Mouse (Mus musculus): ENCODE data around the gene Mrtfa. TPM values are rescaled to one million over a fixed set of nuclear protein-coding genes. Genes with fewer than 3 reads are reported as not detected.

Mrtfa gene
- total RNA-seq, 1 experiment from 2014 or later: 27.4 TPM

- no peak for DNase-seq
Measured at GRCm38 (mm10) chr15:81062616-81063015, 127.9 kb downstream of the Mrtfa start.

DNA sequence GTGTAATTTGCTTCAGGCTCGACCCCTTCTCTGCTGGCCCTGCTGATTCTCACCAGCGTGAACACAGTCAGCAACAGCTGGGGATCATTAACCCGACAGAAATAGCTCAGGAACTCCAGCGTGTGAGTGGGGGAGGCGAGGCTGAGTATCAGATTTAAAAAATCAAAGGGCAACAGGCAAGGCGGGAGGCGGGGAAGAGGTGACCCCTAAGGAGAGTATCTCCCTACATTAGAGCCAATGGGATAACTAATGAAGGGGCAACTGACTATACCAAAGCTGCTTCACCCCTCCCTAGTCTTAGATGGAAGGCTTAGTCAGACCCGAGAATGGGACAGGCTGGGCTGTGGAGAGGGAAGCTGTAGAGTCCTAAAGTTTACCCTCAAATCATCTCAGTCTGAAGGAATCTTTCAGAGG is 128.4 kb downstream of the Mrtfa start:
- DNase-seq: no peak

GRCm38 (mm10) chr15:81060975-81061374 is 129.6 kb downstream of the Mrtfa start:
- DNase-seq: no peak

- DNase-seq: no peak
Measured at GRCm38 (mm10) chr15:81057736-81058135, 132.8 kb downstream of the Mrtfa start.

- DNase-seq: no peak
Measured at GRCm38 (mm10) chr15:81055488-81055887, 135.1 kb downstream of the Mrtfa start.

- DNase-seq: no peak
Measured at GRCm38 (mm10) chr15:81052491-81052890, 138.1 kb downstream of the Mrtfa start.

DNA sequence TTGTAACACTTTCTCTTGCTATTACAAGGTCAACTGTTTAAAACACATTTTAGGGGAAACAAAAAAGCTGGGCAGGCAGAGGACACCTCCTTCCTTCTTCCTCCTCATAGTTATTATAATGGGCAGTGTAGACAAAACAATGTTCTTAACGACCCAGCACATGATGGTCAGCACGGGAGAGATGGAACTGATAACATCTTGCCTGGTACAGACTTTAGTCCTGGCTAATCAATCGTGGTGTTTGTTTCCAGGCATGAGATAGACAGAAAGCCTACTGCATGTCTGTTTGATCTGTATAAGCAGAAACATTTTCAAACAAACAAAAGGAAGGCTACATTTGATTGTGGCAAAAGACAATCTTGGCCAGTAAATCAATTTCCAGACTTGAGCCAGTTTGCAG is 140.1 kb downstream of the Mrtfa start:
- DNase-seq: no peak

- DNase-seq: no peak
Measured at GRCm38 (mm10) chr15:81049401-81050053, 141.0 kb downstream of the Mrtfa start.

GRCm38 (mm10) chr15:81047497-81047896 is 143.1 kb downstream of the Mrtfa start:
- no peak for DNase-seq

GRCm38 (mm10) chr15:81046061-81046460 is 144.5 kb downstream of the Mrtfa start:
- no peak for DNase-seq

- no peak for DNase-seq
Measured at GRCm38 (mm10) chr15:81045336-81045735, 145.2 kb downstream of the Mrtfa start.

DNA sequence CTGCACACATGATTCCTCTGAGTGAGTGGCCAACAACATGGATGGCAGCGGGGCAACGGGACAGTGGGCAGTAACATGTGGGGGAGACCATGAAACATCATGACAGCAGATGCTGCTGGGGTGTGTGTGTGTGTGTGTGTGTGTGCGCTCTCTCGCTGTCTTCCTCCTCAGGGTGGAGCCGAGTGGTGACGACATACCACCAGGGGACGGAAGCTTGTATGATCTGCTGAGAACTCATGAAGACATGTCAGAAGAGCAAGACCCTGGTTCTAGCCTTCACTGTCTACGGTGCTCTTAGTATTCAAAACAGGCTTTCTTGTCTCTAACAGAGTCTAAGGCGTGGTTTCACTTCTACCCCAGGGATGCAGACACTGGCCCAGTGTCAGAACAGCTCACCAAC is 146.1 kb downstream of the Mrtfa start:
- no peak for DNase-seq

- peak; percentile 47 for DNase-seq
Measured at GRCm38 (mm10) chr15:81042276-81042931, 148.2 kb downstream of the Mrtfa start.

- no peak for DNase-seq
Measured at GRCm38 (mm10) chr15:81041767-81042166, 148.8 kb downstream of the Mrtfa start.

DNA sequence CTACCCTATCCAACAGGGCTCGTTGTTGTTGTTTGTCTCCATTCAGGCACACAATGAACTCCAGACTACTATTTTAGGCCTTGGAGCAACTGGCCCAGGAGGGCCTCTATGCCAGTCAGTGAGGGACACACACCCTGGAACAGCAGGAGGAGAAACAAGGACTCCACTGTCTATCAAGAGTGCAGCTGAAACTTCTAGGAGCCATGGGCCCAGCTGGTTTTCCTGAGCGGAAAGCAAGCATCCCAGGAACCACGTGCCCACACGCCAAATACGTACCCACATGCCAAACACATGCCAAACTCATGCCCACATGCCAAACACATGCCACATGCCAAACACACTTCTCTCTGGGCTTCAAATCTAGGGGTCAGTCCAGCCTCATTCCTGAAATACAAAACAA is 152.1 kb downstream of the Mrtfa start:
- no peak for DNase-seq

GRCm38 (mm10) chr15:81035417-81036162 is 155.0 kb downstream of the Mrtfa start:
- no peak for DNase-seq

DNA sequence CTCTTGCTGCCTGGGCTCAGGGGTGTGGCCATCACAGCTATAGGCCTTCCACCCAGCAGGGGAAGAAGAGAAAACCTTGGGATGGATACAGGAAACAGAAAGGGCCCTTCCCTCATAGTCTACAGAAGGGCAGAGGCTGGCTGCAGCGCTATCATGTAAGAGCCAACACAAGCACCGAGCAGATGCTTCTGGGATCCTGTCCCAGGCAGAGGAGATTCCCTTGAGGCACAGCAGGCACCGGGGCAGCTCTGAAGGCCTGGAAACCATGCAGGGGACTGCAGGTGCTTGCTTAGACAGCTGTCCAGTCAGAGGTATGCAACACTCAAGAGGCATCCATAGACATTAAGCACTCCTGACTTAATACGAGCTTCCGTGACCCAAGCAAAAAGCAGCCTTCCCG is 156.4 kb downstream of the Mrtfa start:
- no peak for DNase-seq

- DNase-seq: no peak
Measured at GRCm38 (mm10) chr15:81032941-81033629, 157.5 kb downstream of the Mrtfa start.

DNA sequence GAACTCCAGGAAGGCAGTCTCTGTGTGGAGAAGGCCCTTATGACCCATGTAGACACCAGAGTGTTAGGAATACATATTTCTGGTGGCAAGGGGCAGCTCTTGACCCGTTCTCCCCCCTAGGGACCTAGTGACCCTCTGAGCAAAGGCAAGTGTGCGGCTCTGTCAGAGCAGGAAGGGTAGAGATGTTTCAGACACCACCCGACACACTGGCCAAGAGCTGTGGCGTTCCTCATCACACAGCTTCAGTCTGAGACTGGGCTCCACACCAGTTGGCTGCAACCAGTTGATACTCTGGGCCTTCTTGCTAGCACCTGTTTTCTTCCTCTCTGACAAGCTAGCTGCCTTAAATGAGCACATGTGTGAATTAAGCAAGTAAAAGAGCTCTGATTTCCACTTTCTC is 158.9 kb downstream of the Mrtfa start:
- no peak for DNase-seq

- DNase-seq: no peak
Measured at GRCm38 (mm10) chr15:81030891-81031425, 159.6 kb downstream of the Mrtfa start.

DNA sequence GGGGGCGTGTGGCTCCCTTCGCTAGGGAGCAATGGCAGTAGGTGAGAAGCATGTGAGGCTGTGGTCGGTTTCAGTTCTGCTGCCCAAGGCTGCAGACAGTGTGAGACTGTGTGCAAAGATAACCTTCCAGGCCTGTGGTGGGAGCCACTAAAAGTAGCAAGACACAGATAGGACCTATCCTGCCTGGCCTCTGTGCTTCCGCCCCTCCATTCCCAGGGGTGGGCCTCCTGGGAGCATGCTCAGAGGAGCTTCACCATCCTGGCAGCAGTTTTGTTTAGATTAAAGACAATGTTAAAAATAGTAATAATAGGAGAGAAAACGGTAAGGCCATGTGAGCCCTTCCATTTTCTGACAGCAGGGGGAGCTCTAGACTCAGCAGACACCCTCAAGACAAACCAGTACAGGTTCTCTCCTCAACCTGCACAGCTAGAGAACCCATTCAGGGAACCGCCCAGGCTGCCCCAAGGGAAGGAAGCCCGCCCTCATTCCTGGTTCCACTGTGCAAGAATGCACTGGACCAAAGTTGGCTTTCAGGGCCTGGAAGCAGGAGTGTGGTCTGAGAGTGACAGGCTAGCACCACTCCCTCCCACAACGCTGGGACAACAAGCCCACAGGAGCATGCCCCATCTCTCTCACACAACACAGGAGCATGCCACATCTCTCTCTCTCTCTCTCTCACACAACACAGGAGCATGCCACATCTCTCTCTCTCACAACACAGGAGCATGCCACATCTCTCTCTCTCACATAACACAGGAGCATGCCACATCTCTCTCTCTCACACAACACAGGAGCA is 163.0 kb downstream of the Mrtfa start:
- peak; percentile 66 for DNase-seq

GRCm38 (mm10) chr15:81026901-81027300 is 163.7 kb downstream of the Mrtfa start:
- DNase-seq: no peak

Data from adrenal gland, postnatal 25 days (tissue).